Mouse (Mus musculus): ENCODE data around the gene Tmem11. TPM values are rescaled to one million over a fixed set of nuclear protein-coding genes. Genes with fewer than 3 reads are reported as not detected.

The Tmem11 gene
- total RNA-seq, 1 experiment: 50.0 TPM

GRCm38 (mm10) chr11:60816398-60816797 lies 62.7 kb downstream of the Tmem11 start:
- Histone ChIP-seq H3K9ac (ENCODE audit: insufficient read depth, low read depth, low read length, poor library complexity, severe bottlenecking) (no peak overlapping the region), H3K9me3 (ENCODE audit: control insufficient read depth, insufficient read depth, low read depth, low read length) (no peaks in the 10 kb centered on the region), H3K4me3 (ENCODE audit: insufficient read depth in 1 of 2, low read depth in 1 of 2, low read length in 2 of 2, poor library complexity in 1 of 2, severe bottlenecking in 1 of 2) (no peak overlapping the region), H3K36me3 (ENCODE audit: control insufficient read depth, insufficient read depth, low read length, poor library complexity, severe bottlenecking) (no peaks in the 10 kb centered on the region), H3K27ac (ENCODE audit: insufficient read depth, low read depth, low read length, poor library complexity, severe bottlenecking) (no peak overlapping the region), H3K4me1 (ENCODE audit: control insufficient read depth in 2 of 2, insufficient read depth in 2 of 2, low read length in 2 of 2, poor library complexity in 1 of 2) (no peaks in the 10 kb centered on the region)
- TF ChIP-seq CHD2 (IDR thresholded peaks at IDR 0.05; ENCODE audit: low read depth, low read length): no peak
- no peak for TF ChIP-seq MAFK (IDR thresholded peaks at IDR 0.05; ENCODE audit: insufficient read depth, low read depth, low read length)
- TF ChIP-seq ZNF384 (IDR thresholded peaks at IDR 0.05; ENCODE audit: low read depth, low read length): no peak
- TF ChIP-seq HCFC1 (IDR thresholded peaks at IDR 0.05; ENCODE audit: borderline replicate concordance, insufficient read depth, low read length): no peak
- no peak for TF ChIP-seq ZC3H11A (IDR thresholded peaks at IDR 0.05; ENCODE audit: borderline replicate concordance, low read depth, low read length)
- DNase-seq (ENCODE audit: low read depth, low spot score): no peak
- in situ Hi-C loops (cut with MboI; ENCODE audit: low sequenced_read_pairs in 2 of 2, unreplicated experiment in 2 of 2): no loop called here

Other genes with a start within 250 kb of the Tmem11 start
- 25.5 and 33.0 TPM in 2 replicates for gene Llgl1, start 179.5 kb downstream of the Tmem11 start, total RNA-seq (2012; rRNA removed)
- gene Flii, start 152.0 kb downstream of the Tmem11 start, total RNA-seq (2012; rRNA removed): 53.3 and 55.3 TPM in 2 replicates
- 24.8 and 39.2 TPM in 2 replicates for gene Mief2, start 150.9 kb downstream of the Tmem11 start, total RNA-seq (2012; rRNA removed)
- 19.7 and 20.0 TPM in 2 replicates for gene Top3a, start 101.9 kb downstream of the Tmem11 start, total RNA-seq (2012; rRNA removed)
- 23.1 and 27.4 TPM in 2 replicates for gene Smcr8, start 101.7 kb downstream of the Tmem11 start, total RNA-seq (2012; rRNA removed)
- 103 and 115 TPM in 2 replicates for gene Shmt1, start 67.6 kb downstream of the Tmem11 start, total RNA-seq (2012; rRNA removed)
- 102 and 142 TPM in 2 replicates for gene Dhrs7b, start 48.6 kb downstream of the Tmem11 start, total RNA-seq (2012; rRNA removed)
- gene Natd1, start 35.5 kb upstream of the Tmem11 start, total RNA-seq (2012; rRNA removed): 11.0 and 14.6 TPM in 2 replicates
- 26.9 and 30.3 TPM in 2 replicates for gene Map2k3, start 52.8 kb upstream of the Tmem11 start, total RNA-seq (2012; rRNA removed)
- gene Kcnj12, start 143.3 kb upstream of the Tmem11 start, total RNA-seq (2012; rRNA removed): 4.0 and 5.9 TPM in 2 replicates
- 0.53 and 2.3 TPM in 2 replicates for gene Tnfrsf13b, start 247.5 kb upstream of the Tmem11 start, total RNA-seq (2012; rRNA removed)